Mouse (Mus musculus) G1E-ER4 (cell line): ENCODE data around the gene Lhfpl2. TPM values are rescaled to one million over a fixed set of nuclear protein-coding genes. Genes with fewer than 3 reads are reported as not detected.

ENCODE experiments used
- GATA1 ChIP-seq: IDR thresholded peaks from one replicate; pipeline ENCODE4 v1.8.0; 2012; ENCODE audit warnings: low read length, inconsistent platforms
- polyA plus RNA-seq: library from polyadenylated mRNA; stranded (reverse); fragments of >175 nt; gene quantifications from 2 replicates; pipeline ENCODE4 v1.2.3, GENCODE M21; 2012

The Lhfpl2 gene
- polyA plus RNA-seq, 1 experiment: not detected

GRCm38 (mm10) chr13:94084220-94085126 lies 26.9 kb downstream of the Lhfpl2 start:
- TF ChIP-seq GATA1: no peak

DNA sequence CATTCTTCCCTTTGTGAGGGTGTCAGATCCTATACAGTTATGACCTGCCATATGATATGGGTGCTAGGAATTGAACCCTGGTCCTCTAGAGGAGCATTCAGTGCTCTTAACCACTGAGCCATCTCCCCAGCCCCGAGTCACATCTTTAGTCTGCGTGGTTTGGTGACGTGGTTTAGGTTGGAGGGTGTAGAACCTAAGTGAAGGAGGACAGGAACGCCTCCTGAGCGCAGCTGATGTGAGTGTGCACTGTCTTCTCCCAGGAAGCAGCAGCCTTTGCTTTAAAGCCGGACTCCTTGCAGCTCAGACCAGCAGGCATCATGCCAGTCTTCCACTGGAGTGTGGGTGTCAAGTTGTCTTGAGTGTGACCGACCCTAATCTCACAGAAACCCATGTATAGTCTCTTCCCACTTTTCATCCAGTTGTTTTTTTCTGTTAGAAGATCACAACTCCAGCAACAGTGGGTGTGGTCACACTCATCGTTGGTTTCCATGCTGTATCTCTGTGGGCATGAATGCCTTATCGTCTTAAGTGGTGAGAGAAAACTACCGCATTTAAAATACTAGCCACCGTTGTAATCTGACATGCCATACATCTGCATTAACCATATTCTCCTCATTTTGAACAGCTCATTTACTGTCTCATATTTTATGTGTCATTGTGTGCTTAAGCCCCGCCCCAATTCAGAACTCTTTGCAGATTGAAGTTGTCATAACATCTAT lies 28.7 kb downstream of the Lhfpl2 start:
- TF ChIP-seq GATA1: no peak

DNA sequence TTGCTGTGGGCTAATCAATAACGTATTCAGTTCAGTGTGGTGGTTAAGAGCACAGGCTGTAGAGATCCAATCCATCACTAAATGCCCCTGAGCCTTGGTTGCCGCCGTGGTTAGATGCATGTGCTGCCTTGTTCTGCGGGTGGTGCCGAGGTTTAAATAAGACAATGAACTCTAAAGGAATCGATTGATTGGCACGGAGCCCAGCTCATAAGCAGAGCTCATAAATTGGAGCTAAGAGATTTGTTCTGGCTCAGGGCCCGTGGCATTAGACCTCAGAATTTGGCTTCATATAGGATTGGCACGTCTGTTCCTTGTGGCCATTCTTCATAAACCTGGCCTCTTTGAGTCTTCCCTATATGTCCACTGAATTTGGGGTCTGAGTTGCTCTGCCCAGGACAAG lies 29.5 kb downstream of the Lhfpl2 start:
- TF ChIP-seq GATA1: no peak

GRCm38 (mm10) chr13:94088788-94089187 lies 31.2 kb downstream of the Lhfpl2 start:
- TF ChIP-seq GATA1: no peak

- TF ChIP-seq GATA1: no peak
Observed at GRCm38 (mm10) chr13:94089286-94089685, 31.7 kb downstream of the Lhfpl2 start.

- TF ChIP-seq GATA1: no peak
Observed at GRCm38 (mm10) chr13:94091366-94091765, 33.8 kb downstream of the Lhfpl2 start.

- TF ChIP-seq GATA1: no peak
Observed at GRCm38 (mm10) chr13:94094176-94094575, 36.6 kb downstream of the Lhfpl2 start.

DNA sequence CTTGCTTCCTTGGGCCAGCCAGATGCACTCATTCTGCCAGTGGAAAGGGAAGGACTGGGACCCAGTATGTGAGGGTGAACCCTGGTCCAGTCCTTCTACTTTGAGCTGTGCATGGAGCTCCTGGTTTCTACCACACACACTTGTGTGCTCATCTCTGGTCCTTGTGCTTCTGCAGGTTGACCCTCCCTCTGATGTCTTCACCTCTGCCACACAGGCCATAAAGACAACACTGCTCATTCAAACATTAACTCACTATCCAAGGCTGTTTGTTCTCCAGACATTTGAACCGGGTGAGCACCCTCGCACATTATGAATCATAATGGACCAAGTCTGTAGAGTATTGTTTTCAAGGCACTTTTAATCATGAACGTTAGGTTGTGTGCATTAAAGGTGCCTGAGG lies 37.0 kb downstream of the Lhfpl2 start:
- TF ChIP-seq GATA1: no peak

DNA sequence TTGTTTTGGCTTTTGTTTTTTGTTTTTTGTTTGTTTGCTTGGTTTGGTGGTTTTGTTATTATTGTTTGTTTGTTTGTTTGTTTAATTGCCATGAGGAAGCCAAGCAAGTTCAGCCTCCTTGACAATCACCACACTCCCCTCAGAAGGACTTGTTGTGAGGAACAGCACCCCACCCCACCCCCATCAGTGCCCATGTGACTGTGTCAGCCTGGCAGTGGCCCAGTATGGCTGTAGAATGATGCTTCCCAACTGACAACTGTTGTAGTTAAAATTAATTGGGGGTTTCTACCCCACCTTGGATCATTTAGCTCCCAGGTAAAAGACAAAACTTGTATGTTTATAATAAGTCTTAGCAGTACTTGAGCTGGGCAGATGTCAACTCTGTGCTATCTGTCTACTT lies 37.6 kb downstream of the Lhfpl2 start:
- no peak for TF ChIP-seq GATA1

DNA sequence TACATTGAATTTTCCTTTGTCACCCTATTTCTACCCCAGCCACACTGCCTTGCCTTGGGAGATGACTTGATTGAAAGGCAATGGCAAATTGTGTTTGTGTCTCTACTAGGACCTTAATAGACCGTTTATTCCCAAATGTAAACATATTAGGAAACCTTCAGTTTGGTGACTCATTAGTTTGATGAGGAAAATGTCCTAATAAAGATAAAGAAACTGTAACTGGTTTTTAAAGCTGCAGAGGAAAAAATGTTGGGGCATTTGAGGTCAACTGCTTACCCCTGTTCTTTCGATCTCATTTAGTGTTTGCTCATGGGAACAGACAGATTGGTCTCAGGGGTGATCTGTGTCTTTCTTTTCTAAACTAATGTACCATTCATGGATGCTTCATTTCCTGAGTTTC lies 40.1 kb downstream of the Lhfpl2 start:
- TF ChIP-seq GATA1: no peak

DNA sequence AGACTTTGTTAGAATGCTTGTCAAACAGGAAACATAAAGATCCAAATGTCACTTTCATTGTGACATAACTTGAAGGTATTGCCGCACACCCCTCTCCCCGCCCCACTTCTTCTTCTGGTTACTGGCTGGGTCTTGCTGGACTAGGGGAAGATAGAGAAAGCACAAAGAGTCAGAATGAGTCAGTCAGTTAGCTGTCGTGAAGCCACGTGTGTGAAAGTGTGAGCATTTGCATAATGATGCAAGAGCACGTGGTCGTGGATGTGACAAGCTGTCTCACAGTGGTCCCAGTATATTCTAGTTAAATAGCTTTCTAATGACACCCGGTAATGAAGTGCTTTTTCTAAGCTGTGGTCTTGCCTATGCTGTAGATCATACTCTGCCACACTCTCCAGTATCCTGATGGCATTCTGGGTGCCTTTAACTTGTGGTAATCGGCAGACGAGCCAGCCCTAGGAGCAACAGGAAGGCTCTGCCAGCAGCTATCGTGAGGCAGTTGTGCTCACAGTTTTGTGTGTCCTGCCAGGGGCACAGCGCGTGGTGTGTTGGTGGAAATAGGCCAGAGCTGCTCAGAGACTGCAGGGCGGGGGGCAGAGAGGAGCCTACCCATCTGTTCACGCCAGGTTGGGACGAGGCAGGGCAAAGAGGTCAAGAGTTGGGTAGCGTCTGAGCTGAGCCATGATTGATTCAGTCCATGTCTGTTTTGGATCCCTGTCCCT lies 40.9 kb downstream of the Lhfpl2 start:
- no peak for TF ChIP-seq GATA1

GRCm38 (mm10) chr13:94099087-94099486 lies 41.5 kb downstream of the Lhfpl2 start:
- TF ChIP-seq GATA1: no peak

DNA sequence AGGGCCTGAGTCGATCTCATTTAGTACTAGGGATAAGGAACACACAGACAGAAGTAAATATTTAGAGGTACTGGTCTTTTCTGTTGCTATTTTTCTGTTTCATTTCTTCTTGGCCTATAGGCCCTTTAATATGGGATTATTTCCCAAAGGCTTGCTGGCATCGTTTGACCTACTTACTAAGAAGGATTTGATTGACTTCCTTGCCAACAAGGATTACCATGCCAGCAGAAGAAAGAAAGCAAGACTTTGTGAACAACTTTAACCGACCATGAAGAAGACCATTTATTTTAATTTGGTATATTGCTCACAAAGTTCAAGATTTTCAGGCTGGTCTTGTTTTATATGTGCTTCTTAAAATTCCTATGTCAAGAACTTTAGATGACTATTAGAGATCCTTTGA lies 42.8 kb downstream of the Lhfpl2 start:
- TF ChIP-seq GATA1: no peak

DNA sequence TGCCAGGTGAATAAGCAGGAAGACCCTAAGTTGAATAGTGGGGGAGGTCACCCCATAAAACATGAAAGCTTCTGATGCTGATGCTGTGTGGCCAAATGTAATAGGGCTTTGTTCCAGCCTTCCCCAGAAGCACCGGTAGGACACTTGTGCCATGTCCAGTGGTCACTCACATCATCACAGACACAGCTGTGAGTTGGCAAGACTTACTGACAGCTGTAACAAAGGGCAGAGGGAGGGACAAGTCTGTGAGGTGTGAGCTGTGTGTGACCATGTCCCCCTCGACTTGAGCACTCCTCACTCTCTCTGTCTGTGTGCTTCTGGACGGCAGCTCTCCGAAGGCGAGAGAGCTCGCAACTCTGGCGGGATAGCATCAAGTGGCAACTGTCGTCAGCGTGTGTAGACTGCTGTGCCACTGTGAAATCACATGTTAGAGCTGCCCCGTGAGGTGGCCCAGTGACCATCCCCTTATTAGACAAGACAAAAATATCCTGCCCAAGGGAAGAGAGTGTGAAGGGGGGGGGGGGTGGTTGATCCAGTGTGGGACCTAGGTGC lies 43.5 kb downstream of the Lhfpl2 start:
- no peak for TF ChIP-seq GATA1

- no peak for TF ChIP-seq GATA1
Observed at GRCm38 (mm10) chr13:94104866-94105475, 47.4 kb downstream of the Lhfpl2 start.

DNA sequence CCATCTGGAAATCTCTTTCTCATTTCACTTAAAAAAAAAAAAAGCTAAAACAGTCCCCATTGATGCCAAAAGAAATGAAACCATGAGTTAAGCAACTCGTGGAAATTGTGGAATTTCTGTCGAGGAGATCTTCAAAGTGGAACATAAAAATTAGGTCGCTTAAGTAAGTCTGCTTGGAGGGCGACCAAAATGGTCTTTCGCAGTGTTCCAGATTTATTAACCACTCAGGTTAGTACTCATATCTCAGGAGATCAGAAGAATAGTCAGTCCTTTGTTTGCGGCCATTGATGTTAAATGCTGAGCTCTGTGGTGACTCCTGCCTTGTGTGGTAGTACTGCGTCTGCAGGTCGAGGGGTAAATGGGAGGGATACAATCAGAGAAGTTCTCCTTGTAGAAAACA lies 48.8 kb downstream of the Lhfpl2 start:
- no peak for TF ChIP-seq GATA1
